Mouse (Mus musculus) megakaryocyte, embryonic 14.5 days (primary cell): ENCODE results near the gene Wdr38.

ENCODE experiments used
- FLI1 ChIP-seq: IDR thresholded peaks from 2 replicates; pipeline ENCODE4 v1.6.1; 2012; ENCODE audit warnings: low read length, inconsistent platforms, mixed read lengths
- GATA1 ChIP-seq: IDR thresholded peaks from 3 replicates; pipeline ENCODE4 v1.6.1; 2012; ENCODE audit warnings: mixed read lengths, low read length, inconsistent platforms, borderline replicate concordance

- TF ChIP-seq GATA1 (no peak), FLI1 (no peak)
Observed at GRCm38 (mm10) chr2:38956062-38956461, 41.2 kb upstream of the Wdr38 start.
